Mouse (Mus musculus) G1E (cell line): Measurements from ENCODE around the gene Ppp1r18. TPM values are rescaled to one million over a fixed set of nuclear protein-coding genes. Genes with fewer than 3 reads are reported as not detected.
A peak's percentile ranks its signal among the peaks of the same experiment; 100 is the strongest.

Source experiments
- ATAC-seq: 2 replicates; pipeline ENCODE4 v1.8.0; 2016; ENCODE audit warnings: mild to moderate bottlenecking; ENCODE audit not compliant: insufficient number of reproducible peaks, poor library complexity, low FRiP score, severe bottlenecking; ENCODE audit errors: extremely low read depth
- DNase-seq: peaks from one replicate; pipeline ENCODE4 v3.0.0; 2012; ENCODE audit warnings: low spot score
- H3K27me3 ChIP-seq: 2 replicates; pipeline ENCODE4 v1.6.1; 2012; ENCODE audit warnings: mild to moderate bottlenecking, low read length, inconsistent platforms; ENCODE audit not compliant: insufficient read depth
- H3K36me3 ChIP-seq: replicated peaks from 2 replicates; pipeline ENCODE3; 2012; ENCODE audit warnings: mild to moderate bottlenecking, inconsistent platforms
- H3K4me1 ChIP-seq: 2 replicates; pipeline ENCODE4 v1.6.1; 2012; ENCODE audit warnings: low read depth, low read length, inconsistent platforms, mixed read lengths; ENCODE audit not compliant: insufficient read depth
- H3K4me3 ChIP-seq: 2 replicates; pipeline ENCODE4 v1.5.1; 2012; ENCODE audit warnings: low read depth, mild to moderate bottlenecking, inconsistent platforms, low read length, moderate library complexity, mixed read lengths
- H3K9me3 ChIP-seq: replicated peaks from 2 replicates; pipeline ENCODE4 v1.6.1; 2012; ENCODE audit warnings: inconsistent platforms
- CTCF ChIP-seq: IDR thresholded peaks from 2 replicates; pipeline ENCODE4 v1.5.1; 2012; ENCODE audit warnings: low read depth, low read length, inconsistent platforms, mixed read lengths
- GATA1 ChIP-seq: IDR thresholded peaks from 2 replicates; pipeline ENCODE4 v1.6.1; 2012; ENCODE audit warnings: borderline replicate concordance, low read length, inconsistent platforms, mixed read lengths
- GATA2 ChIP-seq: IDR thresholded peaks from 2 replicates; pipeline ENCODE4 v1.6.1; 2012; ENCODE audit warnings: low read depth, low read length, inconsistent platforms, borderline replicate concordance
- POLR2AphosphoS5 ChIP-seq: IDR thresholded peaks from 2 replicates; pipeline ENCODE4 v1.6.1; 2012; ENCODE audit warnings: low read depth, low read length, inconsistent platforms; ENCODE audit not compliant: insufficient replicate concordance
- TAL1 ChIP-seq: conservative IDR thresholded peaks from 2 replicates; pipeline ENCODE4 v1.6.1; 2012; ENCODE audit warnings: low read depth, low read length, inconsistent platforms, mixed read lengths
- polyA plus RNA-seq: library from polyadenylated mRNA; stranded (reverse); fragments of >175 nt; gene quantifications from 2 replicates; pipeline ENCODE4 v1.2.3, GENCODE M21; 2012
- total RNA-seq, 2 experiments: library from RNA; stranded (forward) in 1 of 2; stranded (reverse) in 1 of 2; fragments of 200-1000 nt in 1 of 2; fragments of >200 nt in 1 of 2; fragmentation: Nextera tagmentation in 1 of 2; gene quantifications; 2 replicates each; pipeline ENCODE4 v1.2.3; 2014 to 2017

The Ppp1r18 gene
- total and polyA plus RNA-seq, 3 experiments = 31.1 to 103 (median 61.9) TPM

DNA sequence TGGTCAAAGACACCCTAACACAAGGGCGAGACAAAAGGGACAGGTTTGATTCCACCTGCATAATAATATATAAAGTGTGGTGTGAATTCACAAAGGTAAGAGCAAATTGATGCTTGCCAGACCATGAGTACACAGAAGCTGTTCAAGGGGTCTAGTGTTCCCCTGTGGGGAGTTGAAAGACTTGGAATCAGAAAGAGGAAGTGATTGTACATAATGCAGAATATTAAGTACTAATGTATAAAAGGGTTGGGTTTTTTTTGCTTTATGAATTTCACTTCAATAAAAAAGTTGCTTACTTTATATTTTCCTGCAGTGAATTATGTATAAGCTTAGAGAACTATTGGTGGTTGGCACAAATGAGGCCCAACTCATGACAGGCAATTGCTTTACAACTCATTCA lies 6.0 kb upstream of the Ppp1r18 start:
- H3K4me3 ChIP-seq = no peak overlapping the region
- no peaks in the 10 kb centered on the region for H3K9me3 ChIP-seq
- DNase-seq (no peak), ATAC-seq (no peak)
- H3K36me3 ChIP-seq = peaks cover 64% of the 10 kb centered on the region
- no peak for TF ChIP-seq POLR2AphosphoS5
- TF ChIP-seq GATA2 = no peak
- TF ChIP-seq TAL1 = no peak
- no peak for TF ChIP-seq CTCF
- no peak for TF ChIP-seq GATA1
- H3K27me3 ChIP-seq = no peaks in the 10 kb centered on the region
- peaks cover 68% of the 10 kb centered on the region for H3K4me1 ChIP-seq

DNA sequence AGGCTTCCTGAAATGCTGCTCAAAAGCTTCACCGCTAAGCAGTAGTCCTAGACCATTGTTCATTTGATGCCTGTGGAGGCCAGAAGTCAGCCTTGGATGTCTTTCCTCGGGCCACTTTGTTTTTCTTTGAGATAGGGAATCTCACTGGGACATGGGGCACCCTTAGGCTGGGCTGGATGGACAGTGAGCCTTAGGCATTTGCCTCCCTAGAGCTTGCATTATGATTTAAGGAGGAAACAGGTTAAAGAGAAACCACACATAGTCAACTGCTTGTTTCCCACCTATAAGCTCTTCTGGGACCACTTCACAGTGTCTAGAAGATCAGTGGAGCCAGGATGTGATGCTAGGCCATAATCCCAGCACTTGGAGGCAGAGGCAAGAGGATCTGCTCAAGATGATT lies 5.6 kb upstream of the Ppp1r18 start:
- no peak for ATAC-seq
- peaks cover 64% of the 10 kb centered on the region for H3K36me3 ChIP-seq
- no peaks in the 10 kb centered on the region for H3K27me3 ChIP-seq
- H3K4me1 ChIP-seq = peaks cover 68% of the 10 kb centered on the region
- TF ChIP-seq GATA1 (no peak), TAL1 (no peak), GATA2 (no peak), POLR2AphosphoS5 (no peak), CTCF (no peak)
- no peaks in the 10 kb centered on the region for H3K9me3 ChIP-seq
- H3K4me3 ChIP-seq = no peak overlapping the region
- DNase-seq = no peak

DNA sequence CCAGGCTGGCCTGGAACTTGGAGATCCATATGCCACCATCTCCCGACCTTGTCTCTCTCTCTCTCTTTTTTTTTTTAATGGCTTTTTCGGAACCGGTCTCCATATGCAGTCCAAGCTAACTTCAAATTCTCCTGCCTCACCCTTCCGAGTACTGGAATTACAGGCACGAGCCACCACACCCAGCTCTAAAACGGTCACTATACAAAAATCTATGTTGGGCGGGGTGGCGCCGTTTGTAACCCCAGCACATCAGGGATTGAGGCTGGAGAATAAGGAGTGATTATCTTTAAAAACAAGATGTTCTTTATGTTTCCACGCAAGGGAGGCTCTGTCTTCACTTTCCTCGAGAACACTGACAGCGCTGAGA lies 4.6 kb upstream of the Ppp1r18 start:
- Histone ChIP-seq H3K9me3 (no peaks in the 10 kb centered on the region), H3K4me1 (peaks cover 73% of the 10 kb centered on the region), H3K4me3 (peak overlapping the region; percentile 87), H3K36me3 (peaks cover 58% of the 10 kb centered on the region), H3K27me3 (peaks cover 1% of the 10 kb centered on the region; the same call in 1 of the 2 replicates)
- no peak for DNase-seq
- TF ChIP-seq GATA1 = no peak
- no peak for TF ChIP-seq CTCF
- TF ChIP-seq POLR2AphosphoS5 = no peak
- TF ChIP-seq GATA2 = no peak
- no peak for TF ChIP-seq TAL1
- ATAC-seq = no peak

DNA sequence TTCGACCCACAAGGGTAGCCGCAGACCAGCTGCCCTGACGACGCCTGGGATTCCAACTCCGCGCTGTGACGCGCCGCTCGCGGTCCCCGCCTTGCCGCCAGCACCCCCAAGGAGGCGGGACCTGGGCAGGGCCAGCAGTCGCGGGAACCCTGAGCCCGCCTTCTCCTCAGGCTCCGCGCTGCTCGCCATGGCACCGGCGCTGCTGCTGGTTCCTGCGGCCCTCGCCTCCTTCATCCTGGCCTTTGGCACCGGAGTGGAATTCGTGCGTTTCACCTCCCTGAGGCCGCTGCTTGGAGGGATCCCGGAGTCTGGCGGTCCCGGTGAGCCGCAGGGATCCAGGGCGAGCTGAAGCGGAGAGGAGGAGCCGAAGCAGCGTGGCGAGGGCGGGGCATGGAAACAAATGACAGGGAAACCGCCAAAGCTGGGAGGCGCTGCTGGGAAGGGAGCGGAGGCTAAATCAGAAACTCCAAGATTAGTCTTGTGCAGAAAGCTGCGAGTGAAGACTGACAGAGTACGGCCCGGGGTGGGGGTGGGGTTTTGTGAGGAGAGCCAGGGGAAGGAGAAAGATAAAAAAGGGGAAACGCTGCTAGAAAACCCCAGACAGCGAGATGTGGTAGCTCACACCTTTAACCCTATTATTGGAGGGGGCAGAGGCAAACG lies 4.1 kb upstream of the Ppp1r18 start, which contains the start of gene Nrm:
Nrm (plus strand) TSS at position 121 of the 660 bp plus-strand sequence.
- ATAC-seq (peak; percentile 69), DNase-seq (peak; percentile 79)
- no peak for TF ChIP-seq TAL1
- TF ChIP-seq CTCF = no peak
- TF ChIP-seq GATA2 = no peak
- no peak for TF ChIP-seq GATA1
- TF ChIP-seq POLR2AphosphoS5 = no peak
- no peaks in the 10 kb centered on the region for H3K9me3 ChIP-seq
- peaks cover 6% of the 10 kb centered on the region; the same call in 1 of the 2 replicates for H3K27me3 ChIP-seq
- H3K4me1 ChIP-seq = peaks cover 78% of the 10 kb centered on the region
- H3K36me3 ChIP-seq = peaks cover 54% of the 10 kb centered on the region
- H3K4me3 ChIP-seq = peak within 1 kb of the TSS; percentile 87

DNA sequence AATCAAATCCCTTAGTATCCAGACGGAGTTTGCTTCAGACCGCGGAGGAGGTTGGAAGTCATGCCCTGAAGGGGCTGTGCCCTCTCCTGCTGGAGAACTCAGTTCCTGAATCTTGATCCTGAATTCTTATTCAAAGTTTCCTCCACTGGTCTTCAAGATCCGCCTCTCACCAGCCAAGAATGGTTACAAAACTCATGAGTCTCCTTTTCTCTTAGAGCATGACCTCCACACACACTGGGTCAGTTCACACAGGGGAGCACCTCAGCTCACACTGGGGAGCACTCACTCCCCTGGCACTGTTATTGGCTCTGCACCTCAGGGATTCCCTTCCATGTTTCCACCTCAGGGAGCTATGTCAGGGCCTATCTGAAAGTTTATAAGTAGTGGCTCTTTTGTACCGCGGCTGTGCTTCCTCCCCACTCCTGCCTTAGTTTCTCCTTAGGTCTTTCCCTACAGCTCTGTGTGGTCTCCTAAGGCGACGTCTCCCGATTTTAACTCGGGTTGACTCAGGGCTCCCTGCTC lies 500 bp upstream of the Ppp1r18 start:
- peak overlapping the region; percentile 74; the same call in 1 of the 2 replicates for H3K4me3 ChIP-seq
- TF ChIP-seq POLR2AphosphoS5 = no peak
- no peak for TF ChIP-seq CTCF
- no peak for TF ChIP-seq GATA2
- TF ChIP-seq TAL1 = no peak
- TF ChIP-seq GATA1 = no peak
- no peaks in the 10 kb centered on the region for H3K9me3 ChIP-seq
- DNase-seq (no peak), ATAC-seq (no peak)
- H3K36me3 ChIP-seq = peaks cover 25% of the 10 kb centered on the region
- peaks cover 17% of the 10 kb centered on the region; the same call in 1 of the 2 replicates for H3K27me3 ChIP-seq
- H3K4me1 ChIP-seq = peaks cover 95% of the 10 kb centered on the region

DNA sequence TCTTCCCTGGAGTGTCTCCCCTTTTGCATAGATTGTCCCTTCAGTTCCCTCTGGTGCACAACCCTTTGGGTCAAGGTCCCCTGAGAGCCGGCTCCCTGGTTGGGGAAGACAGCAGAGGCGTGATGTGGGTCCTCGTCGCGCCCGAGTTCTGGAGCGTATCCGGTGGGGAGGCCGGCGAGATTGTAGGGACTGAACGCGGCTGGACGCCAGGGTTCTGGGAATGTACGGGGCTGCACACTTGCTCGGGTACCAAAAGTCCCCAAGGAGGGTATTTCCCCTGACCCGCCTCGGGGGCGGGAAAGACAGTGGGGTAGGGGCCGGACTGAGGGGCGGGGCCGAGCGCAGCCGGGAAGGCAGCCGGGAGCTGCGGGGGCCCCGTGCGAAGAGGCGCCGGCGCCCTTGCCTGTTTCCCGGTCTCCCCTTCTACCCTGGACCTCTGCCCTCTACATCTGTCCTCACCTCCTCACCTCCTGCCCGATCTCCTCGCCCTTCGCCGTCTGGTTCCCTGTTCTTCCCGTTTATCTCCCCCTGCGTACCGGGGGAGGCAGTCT lies 963 bp downstream of the Ppp1r18 start:
- peak; percentile 41 for DNase-seq
- TF ChIP-seq GATA1 = no peak
- TF ChIP-seq GATA2 = no peak
- TF ChIP-seq CTCF = no peak
- TF ChIP-seq TAL1 = no peak
- no peak for TF ChIP-seq POLR2AphosphoS5

More for the DNA sequence above, 963 bp downstream of the Ppp1r18 start:
- ATAC-seq = no peak
- peaks cover 17% of the 10 kb centered on the region; the same call in 1 of the 2 replicates for H3K27me3 ChIP-seq
- peaks cover 4% of the 10 kb centered on the region; the same call in 1 of the 2 replicates for H3K9me3 ChIP-seq
- peaks cover 30% of the 10 kb centered on the region for H3K36me3 ChIP-seq
- H3K4me1 ChIP-seq = peaks cover 94% of the 10 kb centered on the region
- H3K4me3 ChIP-seq = peak overlapping the region; percentile 74
